Mouse (Mus musculus): ENCODE data around the gene Vrk3. TPM values are rescaled to one million over a fixed set of nuclear protein-coding genes. Genes with fewer than 3 reads are reported as not detected.

The Vrk3 gene
- polyA plus RNA-seq, 1 experiment from 2014 or later, result 30.7 TPM

- H3K36me3 ChIP-seq, result peaks cover 7% of the 10 kb centered on the region; the same call in 1 of the 2 replicates
- 84% methylated on average over 2 of the region's 2 CpGs for WGBS
- peak overlapping the region; percentile 34; the same call in 1 of the 2 replicates for H3K27ac ChIP-seq (replicated peaks)
- peak overlapping the region; percentile 98 for H3K9ac ChIP-seq
- peak overlapping the region; percentile 86 for H3K4me2 ChIP-seq
- no peaks in the 10 kb centered on the region for H3K9me3 ChIP-seq
- no peak for ATAC-seq (ENCODE audit: extremely low read depth, insufficient number of reproducible peaks, low FRiP score, low TSS enrichment)
- H3K4me1 ChIP-seq, result peaks cover 77% of the 10 kb centered on the region
- H3K27me3 ChIP-seq (replicated peaks), result no peaks in the 10 kb centered on the region
- peak overlapping the region; percentile 90 for H3K4me3 ChIP-seq
These were observed 71.2 kb downstream of the Vrk3 start for GRCm38 (mm10) chr7:44819391-44819790.

DNA sequence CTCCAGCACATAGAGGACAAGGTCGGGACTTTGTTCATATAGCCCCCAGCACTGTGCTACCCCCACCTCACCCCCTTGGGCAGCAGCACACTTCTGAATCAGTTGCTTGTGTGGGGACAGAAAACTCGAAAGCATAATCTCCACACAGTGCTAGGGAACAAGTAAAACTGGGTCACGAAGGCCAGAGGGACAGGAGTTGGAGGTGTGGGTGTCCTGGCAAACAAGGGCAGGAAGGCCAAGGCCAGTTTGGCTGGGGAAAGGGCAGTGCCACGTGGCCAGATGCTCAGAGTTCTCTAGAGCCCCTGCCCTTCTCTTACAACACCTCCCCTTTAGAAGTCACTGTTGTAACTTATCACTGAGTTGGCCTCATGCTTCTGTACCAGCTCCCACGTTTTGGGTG, 71.7 kb downstream of the Vrk3 start:
- no peak for ATAC-seq (ENCODE audit: extremely low read depth, insufficient number of reproducible peaks, low FRiP score, low TSS enrichment)
- Histone ChIP-seq H3K4me2 (peak overlapping the region; percentile 86), H3K4me3 (peak overlapping the region; percentile 90; the same call in 1 of the 2 replicates), H3K27me3 (replicated peaks) (no peaks in the 10 kb centered on the region), H3K9me3 (no peaks in the 10 kb centered on the region), H3K4me1 (peaks cover 77% of the 10 kb centered on the region), H3K27ac (replicated peaks) (0 out of 2 replicates have a peak overlapping the region, but pooled peaks have one; percentile 12), H3K9ac (peak overlapping the region; percentile 98), H3K36me3 (peaks cover 7% of the 10 kb centered on the region; the same call in 1 of the 2 replicates)
- 50% methylated on average over 5 of the region's 5 CpGs for WGBS

DNA sequence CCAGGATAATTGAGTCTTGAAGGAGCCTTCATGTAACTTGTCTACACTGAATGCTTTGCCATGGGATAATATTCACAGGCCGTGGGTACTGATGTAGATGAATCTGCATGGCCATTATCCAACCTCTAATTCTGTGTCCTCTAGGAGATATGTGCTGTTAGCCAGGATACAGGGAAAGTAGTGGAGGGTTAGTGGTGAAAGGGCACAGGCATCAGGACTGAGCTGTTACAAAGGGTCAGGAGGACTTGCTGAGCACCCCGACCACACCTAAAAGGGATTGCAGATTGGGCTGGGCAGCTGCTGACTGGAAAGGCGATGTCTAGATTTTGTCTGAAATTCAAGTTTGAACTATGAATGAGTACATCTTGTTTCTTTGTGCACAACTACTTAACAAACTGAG, 72.3 kb downstream of the Vrk3 start:
- no peaks in the 10 kb centered on the region for H3K9me3 ChIP-seq
- H3K27ac ChIP-seq (replicated peaks), result no peak overlapping the region
- no peak overlapping the region for H3K4me3 ChIP-seq
- H3K4me1 ChIP-seq, result peaks cover 78% of the 10 kb centered on the region
- H3K27me3 ChIP-seq (replicated peaks), result no peaks in the 10 kb centered on the region
- 72% methylated on average over 3 of the region's 3 CpGs for WGBS
- peaks cover 7% of the 10 kb centered on the region; the same call in 1 of the 2 replicates for H3K36me3 ChIP-seq
- no peak overlapping the region for H3K4me2 ChIP-seq
- 0 out of 2 replicates have a peak overlapping the region, but pooled peaks have one; percentile 98 for H3K9ac ChIP-seq
- ATAC-seq (ENCODE audit: extremely low read depth, insufficient number of reproducible peaks, low FRiP score, low TSS enrichment), result no peak

- no peak overlapping the region for H3K9ac ChIP-seq
- no peaks in the 10 kb centered on the region for H3K9me3 ChIP-seq
- H3K4me2 ChIP-seq, result no peak overlapping the region
- no peak for ATAC-seq (ENCODE audit: extremely low read depth, insufficient number of reproducible peaks, low FRiP score, low TSS enrichment)
- H3K27me3 ChIP-seq (replicated peaks), result no peaks in the 10 kb centered on the region
- WGBS, result 80% methylated on average over 7 of the region's 7 CpGs
- peaks cover 10% of the 10 kb centered on the region for H3K36me3 ChIP-seq
- peaks cover 91% of the 10 kb centered on the region for H3K4me1 ChIP-seq
- no peak overlapping the region for H3K27ac ChIP-seq (replicated peaks)
- no peak overlapping the region for H3K4me3 ChIP-seq
These were observed 73.6 kb downstream of the Vrk3 start for GRCm38 (mm10) chr7:44821666-44822448.

DNA sequence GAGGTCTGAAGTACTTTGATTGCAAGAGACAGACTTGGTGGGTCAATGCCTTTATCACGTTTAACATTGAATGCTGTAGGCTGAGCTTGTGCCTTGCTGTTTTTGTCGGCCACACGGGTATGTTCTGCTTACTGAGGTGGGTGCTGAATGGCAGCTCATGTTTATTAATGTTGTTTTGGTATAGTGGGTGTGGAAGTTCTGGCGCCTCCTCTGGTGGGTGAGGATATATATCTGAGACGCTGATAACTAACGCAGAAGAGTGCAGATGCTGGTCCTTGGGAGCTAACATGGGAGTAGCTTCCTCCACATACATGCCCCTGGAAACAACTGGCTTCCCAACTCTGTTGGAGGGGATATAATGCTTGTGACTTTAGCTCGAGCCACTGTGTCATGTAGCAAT, 75.2 kb downstream of the Vrk3 start:
- H3K9ac ChIP-seq, result peak overlapping the region; percentile 8
- H3K4me1 ChIP-seq, result peaks cover 80% of the 10 kb centered on the region
- no peaks in the 10 kb centered on the region for H3K9me3 ChIP-seq
- no peak overlapping the region for H3K27ac ChIP-seq (replicated peaks)
- ATAC-seq (ENCODE audit: extremely low read depth, insufficient number of reproducible peaks, low FRiP score, low TSS enrichment), result no peak
- WGBS, result 34% methylated on average over 7 of the region's 7 CpGs
- no peak overlapping the region for H3K4me2 ChIP-seq
- peaks cover 15% of the 10 kb centered on the region for H3K36me3 ChIP-seq
- H3K4me3 ChIP-seq, result no peak overlapping the region
- H3K27me3 ChIP-seq (replicated peaks), result no peaks in the 10 kb centered on the region

DNA sequence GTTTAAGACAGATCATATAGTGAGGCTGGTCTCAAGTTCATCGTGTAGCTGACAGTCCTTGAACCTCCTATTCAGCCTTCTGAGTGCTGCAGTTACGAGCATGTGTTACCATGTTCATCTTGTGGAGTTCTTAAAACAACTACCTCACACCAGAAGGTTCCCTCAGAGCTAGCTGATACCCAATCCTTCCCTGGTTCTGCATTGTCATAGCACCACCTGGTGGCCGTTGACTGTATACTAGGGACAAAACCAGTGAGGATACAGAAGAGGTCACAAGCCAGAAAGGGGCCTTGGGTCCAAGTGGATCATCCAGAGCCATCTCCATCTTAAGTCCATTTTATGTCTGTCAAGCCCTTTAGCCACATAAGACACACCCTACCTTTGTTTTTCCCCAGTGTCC, 76.7 kb downstream of the Vrk3 start:
- 27% methylated on average over 3 of the region's 3 CpGs for WGBS
- Histone ChIP-seq H3K4me3 (no peak overlapping the region), H3K9me3 (no peaks in the 10 kb centered on the region), H3K27me3 (replicated peaks) (no peaks in the 10 kb centered on the region), H3K36me3 (peaks cover 25% of the 10 kb centered on the region), H3K4me2 (no peak overlapping the region), H3K27ac (replicated peaks) (no peak overlapping the region), H3K4me1 (peaks cover 65% of the 10 kb centered on the region), H3K9ac (0 out of 2 replicates have a peak overlapping the region, but pooled peaks have one; percentile 24)
- no peak for ATAC-seq (ENCODE audit: extremely low read depth, insufficient number of reproducible peaks, low FRiP score, low TSS enrichment)

GRCm38 (mm10) chr7:44826771-44827170, 78.6 kb downstream of the Vrk3 start:
- Histone ChIP-seq H3K27me3 (replicated peaks) (no peaks in the 10 kb centered on the region), H3K27ac (replicated peaks) (no peak overlapping the region), H3K36me3 (peaks cover 44% of the 10 kb centered on the region), H3K4me2 (no peak overlapping the region), H3K4me1 (peaks cover 46% of the 10 kb centered on the region), H3K4me3 (no peak overlapping the region), H3K9me3 (no peaks in the 10 kb centered on the region), H3K9ac (no peak overlapping the region)
- 89% methylated on average over 3 of the region's 3 CpGs for WGBS
- no peak for ATAC-seq (ENCODE audit: extremely low read depth, insufficient number of reproducible peaks, low FRiP score, low TSS enrichment)

Other genes with a start within 250 kb of the Vrk3 start
- 2.2 and 2.4 TPM in 2 replicates for gene Mybpc2, start 223.8 kb upstream of the Vrk3 start, polyA plus RNA-seq (2015; fragmentation: Nextera tagmentation; extraction: Ambion mirVana)
- gene Spib, start 216.3 kb upstream of the Vrk3 start, polyA plus RNA-seq (2015; fragmentation: Nextera tagmentation; extraction: Ambion mirVana), result 0.05 and 0.13 TPM in 2 replicates
- gene Pold1, start 199.6 kb upstream of the Vrk3 start, polyA plus RNA-seq (2015; fragmentation: Nextera tagmentation; extraction: Ambion mirVana), result 56.1 and 58.7 TPM in 2 replicates
- 53.5 and 58.3 TPM in 2 replicates for gene Nr1h2, start 194.5 kb upstream of the Vrk3 start, polyA plus RNA-seq (2015; fragmentation: Nextera tagmentation; extraction: Ambion mirVana)
- gene Napsa, start 176.0 kb upstream of the Vrk3 start, polyA plus RNA-seq (2015; fragmentation: Nextera tagmentation; extraction: Ambion mirVana), result 0.39 and 0.43 TPM in 2 replicates
- 0.05 and 0.17 TPM in 2 replicates for gene Kcnc3, start 157.7 kb upstream of the Vrk3 start, polyA plus RNA-seq (2015; fragmentation: Nextera tagmentation; extraction: Ambion mirVana)
- gene Myh14, start 77.6 kb upstream of the Vrk3 start, polyA plus RNA-seq (2015; fragmentation: Nextera tagmentation; extraction: Ambion mirVana), result 0.59 and 0.99 TPM in 2 replicates
- gene Izumo2, start 39.7 kb upstream of the Vrk3 start, polyA plus RNA-seq (2015; fragmentation: Nextera tagmentation; extraction: Ambion mirVana), result not detected in 2 replicates
- 0.55 and 0.62 TPM in 2 replicates for gene Zfp473, start 2.6 kb downstream of the Vrk3 start, polyA plus RNA-seq (2015; fragmentation: Nextera tagmentation; extraction: Ambion mirVana)
- 77.5 and 80.3 TPM in 2 replicates for gene Nup62, start 67.7 kb downstream of the Vrk3 start, polyA plus RNA-seq (2015; fragmentation: Nextera tagmentation; extraction: Ambion mirVana)
- gene Il4i1, start 68.0 kb downstream of the Vrk3 start, polyA plus RNA-seq (2015; fragmentation: Nextera tagmentation; extraction: Ambion mirVana), result 0.51 and 0.70 TPM in 2 replicates
- gene Atf5, start 68.2 kb downstream of the Vrk3 start, polyA plus RNA-seq (2015; fragmentation: Nextera tagmentation; extraction: Ambion mirVana), result 2.4 and 2.7 TPM in 2 replicates
- gene Akt1s1, start 100.6 kb downstream of the Vrk3 start, polyA plus RNA-seq (2015; fragmentation: Nextera tagmentation; extraction: Ambion mirVana), result 96.5 and 101 TPM in 2 replicates
- gene Tbc1d17, start 100.7 kb downstream of the Vrk3 start, polyA plus RNA-seq (2015; fragmentation: Nextera tagmentation; extraction: Ambion mirVana), result 56.1 and 57.0 TPM in 2 replicates
- 24.0 and 24.3 TPM in 2 replicates for gene Pnkp, start 108.7 kb downstream of the Vrk3 start, polyA plus RNA-seq (2015; fragmentation: Nextera tagmentation; extraction: Ambion mirVana)
- 256 and 266 TPM in 2 replicates for gene Ptov1, start 121.4 kb downstream of the Vrk3 start, polyA plus RNA-seq (2015; fragmentation: Nextera tagmentation; extraction: Ambion mirVana)
- gene Med25, start 144.3 kb downstream of the Vrk3 start, polyA plus RNA-seq (2015; fragmentation: Nextera tagmentation; extraction: Ambion mirVana), result 72.6 and 73.1 TPM in 2 replicates
- gene Fuz, start 147.7 kb downstream of the Vrk3 start, polyA plus RNA-seq (2015; fragmentation: Nextera tagmentation; extraction: Ambion mirVana), result 13.6 and 14.6 TPM in 2 replicates
- 55.5 and 56.8 TPM in 2 replicates for gene Ap2a1, start 181.1 kb downstream of the Vrk3 start, polyA plus RNA-seq (2015; fragmentation: Nextera tagmentation; extraction: Ambion mirVana)
- gene Tsks, start 194.8 kb downstream of the Vrk3 start, polyA plus RNA-seq (2015; fragmentation: Nextera tagmentation; extraction: Ambion mirVana), result 0.11 and 0.14 TPM in 2 replicates
- 9.8 and 10.3 TPM in 2 replicates for gene Cpt1c, start 226.4 kb downstream of the Vrk3 start, polyA plus RNA-seq (2015; fragmentation: Nextera tagmentation; extraction: Ambion mirVana)
- gene Prmt1, start 238.2 kb downstream of the Vrk3 start, polyA plus RNA-seq (2015; fragmentation: Nextera tagmentation; extraction: Ambion mirVana), result 438 and 486 TPM in 2 replicates
- 63.6 and 68.1 TPM in 2 replicates for gene Irf3, start 249.2 kb downstream of the Vrk3 start, polyA plus RNA-seq (2015; fragmentation: Nextera tagmentation; extraction: Ambion mirVana)